Mouse (Mus musculus) urinary bladder, adult 2 months (tissue): ENCODE results near the gene Klf1. TPM values are rescaled to one million over a fixed set of nuclear protein-coding genes. Genes with fewer than 3 reads are reported as not detected.
A peak's percentile ranks its signal among the peaks of the same experiment; 100 is the strongest.
"Not testable (repeated sequence)": the region's sequence is repeated elsewhere in the genome, so short reads cannot be mapped to it uniquely, and the experiment has no call there.

Experiments
- DNase-seq: peaks from one replicate; pipeline ENCODE4 v3.0.0; 2022; ENCODE audit warnings: low spot score
- polyA plus RNA-seq: library from polyadenylated mRNA; depleted of rRNA; stranded (reverse); fragments of >200 nt; gene quantifications from 2 replicates; pipeline ENCODE4 v1.2.3, GENCODE M21; 2012

Klf1 gene
- polyA plus RNA-seq, 1 experiment = 0.15 TPM

DNA sequence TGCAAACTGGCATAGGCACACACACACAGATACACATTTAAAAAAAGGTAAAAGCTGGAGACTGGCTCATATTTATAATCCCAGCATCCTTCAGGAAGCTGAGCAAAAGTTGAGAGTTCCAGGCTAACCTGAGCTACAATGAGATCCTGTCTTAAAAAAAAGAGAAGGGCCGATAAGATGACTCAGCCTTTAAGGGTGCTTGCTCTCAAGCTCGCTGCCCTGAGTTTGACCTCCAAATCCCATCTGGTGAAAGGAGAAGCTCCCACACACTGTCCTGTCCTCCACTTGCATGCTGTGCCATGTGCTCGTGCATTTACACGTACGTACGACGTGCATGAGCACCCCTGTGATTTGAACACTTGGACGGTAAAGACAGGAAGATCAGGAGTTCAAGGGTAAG is 5.8 kb downstream of the Klf1 start:
- no peak for DNase-seq

- DNase-seq = not testable (repeated sequence)
Measured at GRCm38 (mm10) chr8:84907979-84908378, 6.3 kb downstream of the Klf1 start.

GRCm38 (mm10) chr8:84908421-84909161 is 6.9 kb downstream of the Klf1 start, which contains the start of gene Dnase2a:
TSS of gene Dnase2a (plus strand) at chr8:84908560.
- peak; percentile 69 for DNase-seq

- DNase-seq = no peak
Measured at GRCm38 (mm10) chr8:84909162-84909767, 7.5 kb downstream of the Klf1 start.

- no peak for DNase-seq
Measured at GRCm38 (mm10) chr8:84909949-84910348, 8.2 kb downstream of the Klf1 start.

DNA sequence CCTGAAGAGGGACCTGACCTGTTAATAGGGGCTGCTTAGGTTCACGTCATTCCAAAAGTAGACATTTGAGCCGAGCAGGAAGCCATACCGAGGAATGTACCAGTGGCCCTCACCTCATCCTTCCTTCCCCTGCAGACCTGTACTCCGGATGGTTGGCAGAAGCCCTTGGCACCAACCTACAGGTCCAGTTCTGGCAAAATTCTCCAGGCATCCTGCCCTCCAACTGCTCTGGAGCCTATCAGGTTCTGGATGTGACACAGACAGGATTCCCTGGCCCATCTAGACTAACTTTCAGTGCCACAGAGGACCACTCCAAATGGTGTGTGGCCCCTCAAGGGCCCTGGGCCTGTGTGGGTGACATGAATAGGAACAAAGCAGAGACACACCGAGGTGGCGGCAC is 8.8 kb downstream of the Klf1 start:
- no peak for DNase-seq

DNA sequence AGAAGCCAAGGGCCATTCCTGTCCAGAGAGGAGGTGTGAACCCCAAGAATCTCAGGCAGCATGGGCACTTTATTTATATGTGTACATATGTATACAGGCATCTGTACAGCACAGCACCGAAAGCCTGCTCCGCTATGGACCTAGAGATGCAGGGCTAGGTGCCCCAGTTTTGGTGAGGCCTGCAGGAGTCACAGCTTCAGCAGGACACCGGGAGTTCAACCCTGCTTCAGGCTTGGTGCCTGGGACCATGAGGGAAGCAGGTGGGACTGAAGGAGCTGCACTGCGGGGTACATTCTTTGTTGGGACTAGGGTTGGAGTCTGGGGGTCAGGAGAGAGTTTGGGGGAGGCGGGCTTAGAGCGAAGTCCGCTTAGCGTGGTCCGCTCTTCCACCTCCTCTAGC is 10.1 kb downstream of the Klf1 start:
- DNase-seq = no peak

- DNase-seq = no peak
Measured at GRCm38 (mm10) chr8:84912391-84912790, 10.7 kb downstream of the Klf1 start.

GRCm38 (mm10) chr8:84912895-84913501 is 11.3 kb downstream of the Klf1 start:
- peak; percentile 63 for DNase-seq

DNA sequence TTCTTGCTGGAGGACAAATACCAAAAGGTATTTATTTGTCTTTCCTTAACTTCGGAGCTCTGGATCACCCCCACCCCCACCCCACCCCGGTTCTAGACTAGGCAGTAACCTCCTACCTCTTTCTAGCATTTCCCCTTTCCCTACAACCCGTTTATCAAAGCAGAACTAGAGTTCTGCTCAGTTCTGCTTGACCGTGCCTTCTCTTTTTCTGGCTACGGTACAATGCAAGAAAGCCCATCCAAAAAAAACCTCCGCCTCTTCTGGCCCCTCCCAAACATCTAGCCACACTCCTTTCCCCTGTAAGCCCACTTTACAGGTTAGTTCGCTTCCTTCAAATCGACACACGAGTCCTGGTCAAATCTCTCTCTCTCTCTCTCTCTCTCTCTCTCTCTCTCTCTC is 11.8 kb downstream of the Klf1 start:
- DNase-seq = no peak

DNA sequence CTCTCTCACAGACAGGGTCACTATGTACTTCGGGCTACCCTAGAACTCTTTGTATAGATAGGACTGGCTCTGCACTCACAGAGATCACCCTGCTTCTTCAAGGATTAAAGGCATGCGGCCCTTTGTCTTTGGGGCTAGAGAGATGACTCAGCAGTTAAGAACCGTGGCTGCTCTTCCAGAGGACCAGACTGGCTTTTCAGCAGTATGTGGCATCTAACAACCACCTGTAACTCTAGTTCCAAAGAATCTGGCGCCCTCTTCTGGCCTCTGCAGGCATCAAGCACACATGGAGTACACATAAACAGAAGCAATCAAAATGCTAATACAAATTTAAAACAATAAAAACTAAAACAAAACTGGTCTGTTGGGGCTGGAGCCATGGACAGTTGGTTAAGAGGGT is 12.2 kb downstream of the Klf1 start:
- no peak for DNase-seq

- no peak for DNase-seq
Measured at GRCm38 (mm10) chr8:84915269-84915668, 13.5 kb downstream of the Klf1 start.

DNA sequence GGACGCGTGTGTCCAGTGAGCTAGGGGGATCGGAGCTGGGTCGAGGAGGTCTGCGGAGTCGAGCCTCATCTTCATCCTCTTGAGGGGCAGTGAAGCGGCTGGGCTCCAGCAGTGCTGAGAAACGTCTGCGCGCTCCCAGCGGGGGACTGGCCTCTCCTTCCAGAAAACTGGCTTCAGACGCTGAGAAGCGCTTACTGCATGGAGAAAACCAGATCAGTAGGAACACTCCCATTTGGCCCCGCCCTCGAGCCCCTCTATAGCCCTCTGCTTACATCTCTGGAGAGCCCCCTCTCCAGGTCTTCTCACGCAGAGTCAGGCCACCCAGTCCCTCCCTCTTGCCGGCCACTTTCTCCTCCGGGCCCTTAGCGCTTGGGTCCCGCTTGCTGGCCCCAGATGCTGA is 16.1 kb downstream of the Klf1 start:
- no peak for DNase-seq

- no peak for DNase-seq
Measured at GRCm38 (mm10) chr8:84918646-84919045, 16.9 kb downstream of the Klf1 start.

GRCm38 (mm10) chr8:84921596-84921995 is 19.9 kb downstream of the Klf1 start:
- no peak for DNase-seq

- DNase-seq = no peak
Measured at GRCm38 (mm10) chr8:84925557-84925956, 23.8 kb downstream of the Klf1 start.

DNA sequence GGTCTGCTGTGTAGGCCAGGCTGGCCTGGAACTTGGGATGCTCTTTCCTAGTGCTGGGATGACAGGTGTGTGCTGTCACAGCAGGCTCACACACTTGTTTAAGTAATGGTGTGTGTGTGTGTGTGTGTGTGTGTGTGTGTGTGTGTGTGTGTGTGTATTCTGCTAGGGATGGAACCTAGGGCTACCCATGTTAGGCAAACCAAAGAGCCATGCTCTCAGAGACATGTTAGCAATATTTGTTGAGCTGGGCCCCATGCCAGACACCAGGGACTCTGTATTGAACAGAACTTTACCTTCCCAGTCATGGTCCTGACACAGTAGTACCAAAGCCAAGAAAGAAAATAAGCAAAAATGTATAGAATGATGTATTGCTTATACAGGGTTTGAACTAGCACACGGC is 25.8 kb downstream of the Klf1 start:
- DNase-seq = no peak

GRCm38 (mm10) chr8:84928456-84929306 is 27.0 kb downstream of the Klf1 start:
- DNase-seq = no peak

DNA sequence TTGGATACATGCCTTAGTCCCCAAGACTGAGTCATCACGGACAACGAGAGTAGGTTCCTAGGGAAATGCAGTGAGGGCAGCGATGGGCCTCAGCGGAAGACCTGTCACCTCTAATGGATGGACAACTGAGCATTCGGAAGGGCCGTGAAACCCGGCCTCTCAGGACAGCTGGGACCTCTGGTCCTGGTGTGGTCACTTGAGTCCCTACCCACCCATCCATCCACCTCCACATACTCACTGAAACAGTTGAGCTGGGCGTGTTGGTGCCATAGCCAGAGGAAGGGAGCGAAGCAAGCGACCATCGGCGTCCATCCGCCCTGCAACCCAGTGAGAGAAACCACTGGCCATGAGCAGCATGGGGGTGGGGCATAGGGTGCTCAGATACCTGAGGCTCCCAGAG is 28.9 kb downstream of the Klf1 start:
- no peak for DNase-seq

DNA sequence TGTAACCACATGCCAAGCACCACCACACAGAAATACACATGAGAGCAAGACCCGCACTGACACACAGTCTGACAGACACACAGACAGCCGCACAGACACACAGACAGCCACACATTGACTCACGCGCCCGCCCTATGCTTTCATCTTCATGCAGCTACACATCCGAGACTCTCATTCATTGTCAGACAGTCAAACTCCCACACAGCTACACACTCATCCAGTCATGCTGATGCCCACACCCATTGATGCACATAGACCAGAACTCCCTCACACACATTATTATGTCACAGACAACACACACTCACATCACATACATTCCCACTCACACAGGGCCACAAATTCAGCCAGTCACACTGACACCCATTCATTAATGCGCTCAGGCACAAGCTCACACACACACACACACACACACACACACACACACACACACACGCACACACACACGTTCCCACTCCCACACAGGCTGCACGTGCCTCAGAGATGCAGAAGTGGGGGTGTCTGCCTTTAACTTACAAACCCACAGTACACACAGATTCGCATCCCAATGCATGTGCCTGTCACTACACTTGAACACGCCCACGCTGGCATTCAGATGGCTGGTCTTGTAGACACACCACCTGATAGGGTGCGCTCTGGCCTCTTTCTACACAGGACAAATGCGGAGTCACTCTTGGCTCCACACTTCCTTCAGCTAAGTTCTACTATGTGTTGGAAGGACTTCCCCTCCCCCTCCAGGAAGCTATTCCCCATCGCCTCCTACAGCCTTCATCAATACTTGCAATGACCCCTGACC is 32.2 kb downstream of the Klf1 start:
- no peak for DNase-seq

DNA sequence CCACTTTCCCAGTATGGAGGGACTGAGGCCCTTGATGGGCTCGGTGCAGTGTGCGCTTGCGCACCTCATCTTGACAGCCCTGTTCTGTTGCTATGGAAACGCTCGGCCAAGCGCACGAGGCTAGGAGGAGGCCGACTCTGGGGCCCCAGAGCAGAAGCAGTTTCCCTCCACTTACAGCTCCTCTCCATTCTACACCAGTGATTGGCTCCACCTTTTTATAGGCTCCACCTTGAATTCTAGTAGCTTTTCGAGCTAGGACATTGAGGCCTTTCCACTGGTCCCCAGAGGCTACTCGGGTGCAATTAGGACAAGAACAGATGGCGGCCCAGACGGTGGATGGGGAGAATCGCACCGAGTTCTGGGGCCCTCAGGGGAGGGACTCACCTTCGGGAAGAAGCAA is 33.1 kb downstream of the Klf1 start:
- DNase-seq = no peak
